Mouse (Mus musculus): ENCODE data around the gene Laptm5. TPM values are rescaled to one million over a fixed set of nuclear protein-coding genes. Genes with fewer than 3 reads are reported as not detected.
A peak's percentile ranks its signal among the peaks of the same experiment; 100 is the strongest.

Gene Laptm5
- polyA plus RNA-seq, 1 experiment = 1,910 TPM

- H3K4me1 ChIP-seq (ENCODE audit: control insufficient read depth, insufficient read depth, low read length) = peaks cover 47% of the 10 kb centered on the region
- peak overlapping the region; percentile 89 for H3K27ac ChIP-seq (ENCODE audit: insufficient read depth, low read depth, low read length)
- peak overlapping the region; percentile 83 for H3K4me3 ChIP-seq (ENCODE audit: insufficient read depth, low read length)
- TF ChIP-seq POLR2A (IDR thresholded peaks at IDR 0.05; ENCODE audit: borderline replicate concordance, low read depth, low read length) (no peak), CTCF (IDR thresholded peaks at IDR 0.05; ENCODE audit: low read depth, low read length) (no peak)
Observed at GRCm38 (mm10) chr4:130918805-130919749, 6.2 kb downstream of the Laptm5 start.

DNA sequence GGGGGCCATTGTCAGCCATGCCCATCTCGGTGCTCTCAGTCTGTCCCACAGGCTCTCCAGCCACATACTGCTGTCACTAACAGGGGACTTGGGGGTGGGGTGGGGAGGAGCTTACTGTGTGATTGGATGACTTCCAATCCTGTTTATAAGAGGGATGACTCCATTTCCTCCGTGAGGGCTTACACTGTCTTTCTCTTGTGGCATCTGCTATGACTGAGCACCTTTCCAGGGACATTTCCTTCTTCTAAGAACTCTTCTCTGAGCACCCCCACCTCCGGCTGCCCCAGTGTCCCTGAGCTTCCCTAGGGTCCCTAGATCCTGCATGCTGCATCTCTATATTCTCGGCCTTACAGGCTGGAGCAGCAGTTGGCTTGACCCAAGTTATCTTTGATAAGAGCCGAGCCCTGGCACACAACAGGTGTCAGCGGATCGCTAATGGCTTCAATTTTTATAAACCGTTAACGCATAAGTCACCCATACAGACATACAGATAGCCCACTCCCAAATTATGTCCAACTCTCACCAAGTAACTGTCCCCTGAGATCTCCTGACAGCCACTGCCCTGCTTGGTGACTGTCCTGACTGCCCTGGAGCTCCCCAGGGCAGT, 6.9 kb downstream of the Laptm5 start:
- TF ChIP-seq CTCF (IDR thresholded peaks at IDR 0.05; ENCODE audit: low read depth, low read length) = no peak
- TF ChIP-seq POLR2A (IDR thresholded peaks at IDR 0.05; ENCODE audit: borderline replicate concordance, low read depth, low read length) = no peak
- Histone ChIP-seq H3K4me1 (ENCODE audit: control insufficient read depth, insufficient read depth, low read length) (peaks cover 47% of the 10 kb centered on the region), H3K27ac (ENCODE audit: insufficient read depth, low read depth, low read length) (peak overlapping the region; percentile 89), H3K4me3 (ENCODE audit: insufficient read depth, low read length) (peak overlapping the region; percentile 44)

GRCm38 (mm10) chr4:130920951-130921693, 8.2 kb downstream of the Laptm5 start:
- Histone ChIP-seq H3K27ac (ENCODE audit: insufficient read depth, low read depth, low read length) (peak overlapping the region; percentile 89), H3K4me3 (ENCODE audit: insufficient read depth, low read length) (peak overlapping the region; percentile 50), H3K4me1 (ENCODE audit: control insufficient read depth, insufficient read depth, low read length) (peaks cover 54% of the 10 kb centered on the region)
- TF ChIP-seq CTCF (IDR thresholded peaks at IDR 0.05; ENCODE audit: low read depth, low read length) = no peak
- no peak for TF ChIP-seq POLR2A (IDR thresholded peaks at IDR 0.05; ENCODE audit: borderline replicate concordance, low read depth, low read length)

GRCm38 (mm10) chr4:130921986-130922385, 9.1 kb downstream of the Laptm5 start:
- TF ChIP-seq POLR2A (IDR thresholded peaks at IDR 0.05; ENCODE audit: borderline replicate concordance, low read depth, low read length) = no peak
- no peak for TF ChIP-seq CTCF (IDR thresholded peaks at IDR 0.05; ENCODE audit: low read depth, low read length)
- Histone ChIP-seq H3K4me3 (ENCODE audit: insufficient read depth, low read length) (no peak overlapping the region), H3K4me1 (ENCODE audit: control insufficient read depth, insufficient read depth, low read length) (peaks cover 51% of the 10 kb centered on the region), H3K27ac (ENCODE audit: insufficient read depth, low read depth, low read length) (peak overlapping the region; percentile 89)

- Histone ChIP-seq H3K4me3 (ENCODE audit: insufficient read depth, low read length) (no peak overlapping the region), H3K27ac (ENCODE audit: insufficient read depth, low read depth, low read length) (no peak overlapping the region), H3K4me1 (ENCODE audit: control insufficient read depth, insufficient read depth, low read length) (peaks cover 23% of the 10 kb centered on the region)
- no peak for TF ChIP-seq CTCF (IDR thresholded peaks at IDR 0.05; ENCODE audit: low read depth, low read length)
- TF ChIP-seq POLR2A (IDR thresholded peaks at IDR 0.05; ENCODE audit: borderline replicate concordance, low read depth, low read length) = no peak
Observed at GRCm38 (mm10) chr4:130926274-130926673, 13.3 kb downstream of the Laptm5 start.

DNA sequence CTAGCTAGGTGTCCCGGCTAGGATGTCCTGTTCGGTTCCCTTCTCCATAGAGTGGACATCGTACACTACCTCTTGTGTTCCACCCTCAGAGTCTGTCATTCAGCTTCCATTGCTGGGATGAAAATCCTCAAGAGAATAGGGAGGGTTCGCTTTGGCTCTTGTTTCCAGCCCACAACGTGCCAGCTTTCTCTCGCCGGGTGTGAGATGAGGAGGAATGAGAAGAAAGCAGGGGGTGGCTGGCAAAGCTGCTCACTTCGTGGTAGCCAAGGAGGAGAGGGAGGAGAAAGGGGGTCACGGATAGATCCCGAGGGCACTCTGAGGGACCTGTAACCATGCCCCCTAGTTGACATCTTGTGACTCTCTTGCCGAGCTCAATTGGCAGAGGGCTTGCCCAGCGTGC, 14.9 kb downstream of the Laptm5 start:
- TF ChIP-seq POLR2A (IDR thresholded peaks at IDR 0.05; ENCODE audit: borderline replicate concordance, low read depth, low read length) = no peak
- TF ChIP-seq CTCF (IDR thresholded peaks at IDR 0.05; ENCODE audit: low read depth, low read length) = no peak
- peaks cover 9% of the 10 kb centered on the region for H3K4me1 ChIP-seq (ENCODE audit: control insufficient read depth, insufficient read depth, low read length)

GRCm38 (mm10) chr4:130942644-130943043, 29.7 kb downstream of the Laptm5 start:
- H3K4me1 ChIP-seq (ENCODE audit: control insufficient read depth, insufficient read depth, low read length) = peaks cover 16% of the 10 kb centered on the region
- no peak overlapping the region for H3K27ac ChIP-seq (ENCODE audit: insufficient read depth, low read depth, low read length)
- TF ChIP-seq POLR2A (IDR thresholded peaks at IDR 0.05; ENCODE audit: borderline replicate concordance, low read depth, low read length) (no peak), CTCF (IDR thresholded peaks at IDR 0.05; ENCODE audit: low read depth, low read length) (no peak)

More for the DNA sequence above, 14.9 kb downstream of the Laptm5 start:
- no peak overlapping the region for H3K27ac ChIP-seq (ENCODE audit: insufficient read depth, low read depth, low read length)
- H3K4me3 ChIP-seq (ENCODE audit: insufficient read depth, low read length) = no peak overlapping the region

GRCm38 (mm10) chr4:130944112-130944511, 31.2 kb downstream of the Laptm5 start, which contains the start of gene Matn1:
Gene Matn1 (plus strand): TSS chr4:130944385.
- Histone ChIP-seq H3K27ac (ENCODE audit: insufficient read depth, low read depth, low read length) (peak within 1 kb of the TSS; percentile 11), H3K4me1 (ENCODE audit: control insufficient read depth, insufficient read depth, low read length) (peaks cover 16% of the 10 kb centered on the region), H3K4me3 (ENCODE audit: insufficient read depth, low read length) (no peak within 1 kb of the TSS)
- TF ChIP-seq CTCF (IDR thresholded peaks at IDR 0.05; ENCODE audit: low read depth, low read length) (no peak), POLR2A (IDR thresholded peaks at IDR 0.05; ENCODE audit: borderline replicate concordance, low read depth, low read length) (no peak)

More at GRCm38 (mm10) chr4:130942644-130943043, 29.7 kb downstream of the Laptm5 start:
- H3K4me3 ChIP-seq (ENCODE audit: insufficient read depth, low read length) = no peak overlapping the region

DNA sequence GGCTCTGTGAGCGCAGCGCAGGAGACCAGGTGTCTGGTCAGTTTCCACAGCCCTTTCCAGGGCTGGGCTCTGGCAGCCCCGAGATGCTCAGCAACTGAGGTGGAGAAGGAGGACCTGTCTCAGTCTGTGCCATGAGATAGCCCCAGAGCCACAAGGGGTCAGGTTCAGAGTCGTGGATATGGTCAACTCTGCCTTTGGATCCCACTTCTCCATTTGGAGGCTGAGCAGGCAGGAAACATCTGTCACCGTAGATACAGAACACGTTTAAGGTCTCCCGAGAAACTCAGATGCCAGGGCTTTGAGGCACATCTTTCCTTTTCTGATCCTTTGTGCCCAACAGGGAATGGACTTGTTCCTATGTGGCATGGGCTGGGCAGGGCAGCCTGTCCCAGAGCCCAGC, 31.9 kb downstream of the Laptm5 start:
- no peak for TF ChIP-seq CTCF (IDR thresholded peaks at IDR 0.05; ENCODE audit: low read depth, low read length)
- TF ChIP-seq POLR2A (IDR thresholded peaks at IDR 0.05; ENCODE audit: borderline replicate concordance, low read depth, low read length) = no peak
- Histone ChIP-seq H3K4me1 (ENCODE audit: control insufficient read depth, insufficient read depth, low read length) (peaks cover 16% of the 10 kb centered on the region), H3K27ac (ENCODE audit: insufficient read depth, low read depth, low read length) (peak overlapping the region; percentile 11), H3K4me3 (ENCODE audit: insufficient read depth, low read length) (no peak overlapping the region)
